8 mouse cellular contexts compared by ENCODE assay signal in genomic region chr9:98979431-98980416, GRCm38 (mm10). TPM values are rescaled to one million over a fixed set of nuclear protein-coding genes. Genes with fewer than 3 reads are reported as not detected.
DNase-seq lines count a peak whose midpoint lies in the region; ATAC-seq and TF ChIP-seq lines count a peak whose summit lies in the region.

No protein-coding gene starts in this region.

- TF ChIP-seq CTCF in heart, adult 2 months (IDR thresholded peaks at IDR 0.05): peak; percentile 100; the same call in 1 of the 2 replicates
- peak; percentile 95 for TF ChIP-seq CTCF in kidney, adult 2 months (conservative IDR thresholded peaks at IDR 0.05; ENCODE audit: insufficient read depth, insufficient read length, low read depth, low read length)

- 4% methylated on average over 29 of the region's 29 CpGs for WGBS in embryonic facial prominence, embryonic 13.5 days
- WGBS in heart, adult 2 months: 5% methylated on average over 29 of the region's 29 CpGs
- WGBS in kidney, adult 2 months: 4% methylated on average over 29 of the region's 29 CpGs
- WGBS in limb, embryonic 11.5 days: 5% methylated on average over 29 of the region's 29 CpGs
- WGBS in midbrain, embryonic 14.5 days: 6% methylated on average over 29 of the region's 29 CpGs

- TF ChIP-seq EP300 in heart, adult 2 months (IDR thresholded peaks at IDR 0.05; ENCODE audit: insufficient read depth, low read depth, low read length): no peak

- peak overlapping the region; percentile 60 for H3K4me2 ChIP-seq in embryonic facial prominence, embryonic 13.5 days
- H3K4me2 ChIP-seq in limb, embryonic 11.5 days (ENCODE audit: low read depth, severe bottlenecking): peak overlapping the region; percentile 31
- H3K4me2 ChIP-seq in midbrain, embryonic 14.5 days (ENCODE audit: low read length): peak overlapping the region; percentile 53

- H3K27ac ChIP-seq in embryonic facial prominence, embryonic 13.5 days: no peak overlapping the region
- no peak overlapping the region for H3K27ac ChIP-seq in heart, adult 2 months
- no peak overlapping the region for H3K27ac ChIP-seq in kidney, adult 2 months (ENCODE audit: insufficient read depth, low read depth, low read length)
- no peak overlapping the region for H3K27ac ChIP-seq in limb, embryonic 11.5 days (replicated peaks; ENCODE audit: low read depth, low read length)
- no peak overlapping the region for H3K27ac ChIP-seq in midbrain, embryonic 14.5 days (replicated peaks; ENCODE audit: low read depth, low read length)

- H3K36me3 ChIP-seq in embryonic facial prominence, embryonic 13.5 days: no peaks in the 10 kb centered on the region
- H3K36me3 ChIP-seq in heart, adult 2 months (ENCODE audit: control insufficient read depth, insufficient read depth, low read length): no peaks in the 10 kb centered on the region
- H3K36me3 ChIP-seq in kidney, adult 2 months (ENCODE audit: control insufficient read depth, insufficient read depth, low read length): no peaks in the 10 kb centered on the region
- no peaks in the 10 kb centered on the region for H3K36me3 ChIP-seq in limb, embryonic 11.5 days (ENCODE audit: control insufficient read depth, insufficient read depth, low read length)
- no peaks in the 10 kb centered on the region for H3K36me3 ChIP-seq in midbrain, embryonic 14.5 days (ENCODE audit: control insufficient read depth, insufficient read depth, low read length)

- H3K79me2 ChIP-seq in heart, adult 2 months (replicated peaks; ENCODE audit: control insufficient read depth, insufficient read depth, low read length): no peaks in the 10 kb centered on the region

- peak; percentile 88 for DNase-seq in 3T3-L1 (ENCODE audit: low read depth, low spot score)
- peak; percentile 91 to 94 for DNase-seq in adrenal gland, postnatal 36 days
- peak; percentile 86 to 93 for DNase-seq in heart, adult 2 months
- peak; percentile 87 for DNase-seq in kidney, adult 2 months
- peak; percentile 94 for DNase-seq in limb, embryonic 11.5 days (ENCODE audit: low spot score)
- peak; percentile 93 for DNase-seq in midbrain, embryonic 14.5 days
- peak; percentile 81 for DNase-seq in spleen, adult 12 weeks (ENCODE audit: low spot score)

- TF ChIP-seq POLR2A in heart, adult 2 months (IDR thresholded peaks at IDR 0.05; ENCODE audit: insufficient read depth, low read depth, low read length): no peak
- no peak for TF ChIP-seq POLR2A in kidney, adult 2 months (IDR thresholded peaks at IDR 0.05; ENCODE audit: low read depth, low read length)

- H3K9ac ChIP-seq in embryonic facial prominence, embryonic 13.5 days: peak overlapping the region; percentile 49
- no peak overlapping the region for H3K9ac ChIP-seq in heart, adult 2 months (ENCODE audit: low read depth, low read length)
- no peak overlapping the region for H3K9ac ChIP-seq in limb, embryonic 11.5 days (ENCODE audit: low read length)
- H3K9ac ChIP-seq in midbrain, embryonic 14.5 days (replicated peaks; ENCODE audit: low read length): no peak overlapping the region

- H3K27me3 ChIP-seq in embryonic facial prominence, embryonic 13.5 days: peaks cover 66% of the 10 kb centered on the region
- peaks cover 7% of the 10 kb centered on the region; the same call in 1 of the 2 replicates for H3K27me3 ChIP-seq in heart, adult 2 months (ENCODE audit: control insufficient read depth, insufficient read depth, low read length)
- no peaks in the 10 kb centered on the region for H3K27me3 ChIP-seq in kidney, adult 2 months (replicated peaks; ENCODE audit: control insufficient read depth, insufficient read depth, low read length)
- H3K27me3 ChIP-seq in limb, embryonic 11.5 days (ENCODE audit: control insufficient read depth, insufficient read depth, low read length): 0 out of 2 replicates have a peak, but pooled peaks cover 3% of the 10 kb centered on the region
- peaks cover 26% of the 10 kb centered on the region for H3K27me3 ChIP-seq in midbrain, embryonic 14.5 days (ENCODE audit: control insufficient read depth, insufficient read depth, low read length)

- intact Hi-C loops in heart, adult 2 months (cut with DNase I): loop anchor here (5.0 kb wide), 3 partner anchors 263 to 398 kb away; partner anchors contain the start of gene Cep70

- H3K4me3 ChIP-seq in embryonic facial prominence, embryonic 13.5 days: peak overlapping the region; percentile 38
- H3K4me3 ChIP-seq in heart, adult 2 months: no peak overlapping the region
- no peak overlapping the region for H3K4me3 ChIP-seq in kidney, adult 2 months (ENCODE audit: insufficient read depth, low read depth, low read length)
- H3K4me3 ChIP-seq in limb, embryonic 11.5 days (ENCODE audit: low read depth, low read length): peak overlapping the region; percentile 16
- peak overlapping the region; percentile 25 for H3K4me3 ChIP-seq in midbrain, embryonic 14.5 days (replicated peaks; ENCODE audit: low read depth, low read length)

- H3K4me1 ChIP-seq in embryonic facial prominence, embryonic 13.5 days: 0 out of 2 replicates have a peak, but pooled peaks cover 3% of the 10 kb centered on the region
- no peaks in the 10 kb centered on the region for H3K4me1 ChIP-seq in heart, adult 2 months (ENCODE audit: control insufficient read depth, insufficient read depth, low read length)
- H3K4me1 ChIP-seq in kidney, adult 2 months (ENCODE audit: control insufficient read depth, insufficient read depth, low read length): no peaks in the 10 kb centered on the region
- no peaks in the 10 kb centered on the region for H3K4me1 ChIP-seq in limb, embryonic 11.5 days (ENCODE audit: control insufficient read depth, insufficient read depth, low read length)
- H3K4me1 ChIP-seq in midbrain, embryonic 14.5 days (ENCODE audit: control insufficient read depth, insufficient read depth, low read length): no peaks in the 10 kb centered on the region

- ATAC-seq in embryonic facial prominence, embryonic 13.5 days (ENCODE audit: insufficient number of reproducible peaks, insufficient read depth, low FRiP score, low TSS enrichment, low read depth): 0 out of 2 replicates have a peak, but pooled peaks have one; percentile 56
- peak; percentile 67; the same call in 1 of the 2 replicates for ATAC-seq in limb, embryonic 11.5 days (ENCODE audit: insufficient number of reproducible peaks, low FRiP score, low TSS enrichment, low read depth)
- ATAC-seq in midbrain, embryonic 14.5 days (ENCODE audit: low FRiP score, low TSS enrichment): peak; percentile 17; the same call in 1 of the 2 replicates

- H3K9me3 ChIP-seq in embryonic facial prominence, embryonic 13.5 days: no peaks in the 10 kb centered on the region
- H3K9me3 ChIP-seq in limb, embryonic 11.5 days (ENCODE audit: control insufficient read depth, low read length): no peaks in the 10 kb centered on the region
- H3K9me3 ChIP-seq in midbrain, embryonic 14.5 days (ENCODE audit: control insufficient read depth, low read length): no peaks in the 10 kb centered on the region

RNA-seq across cellular contexts. Expression of gene Faim, which starts 6.4 kb away (rescaled TPM):
- total RNA-seq in adrenal gland, postnatal 36 days (2021): 10 to 100 TPM; 18.3 to 24.9 TPM
- 48.8 and 59.1 TPM in 2 replicates for polyA plus RNA-seq in embryonic facial prominence, embryonic 13.5 days (2015; fragmentation: Nextera tagmentation; extraction: Ambion mirVana)
- 1 to 10 TPM; 4.1 to 5.4 TPM for total RNA-seq in heart, adult 2 months (2021)
- polyA plus RNA-seq in heart, adult 2 months (2012; rRNA removed): 2.1 and 3.7 TPM in 2 replicates
- 3.5 and 4.5 TPM in 2 replicates for polyA plus RNA-seq in kidney, adult 2 months (2012; rRNA removed)
- 58.5 TPM in 2 replicates for polyA plus RNA-seq in limb, embryonic 11.5 days (2014; fragmentation: Nextera tagmentation; extraction: Ambion mirVana)
- polyA plus RNA-seq in midbrain, embryonic 14.5 days (2014; fragmentation: Nextera tagmentation; extraction: Ambion mirVana): 112 and 126 TPM in 2 replicates

RNA-seq across cellular contexts. Expression of gene Foxl2, which starts 24.6 kb away (rescaled TPM):
- not detected for total RNA-seq in adrenal gland, postnatal 36 days (2021)
- polyA plus RNA-seq in embryonic facial prominence, embryonic 13.5 days (2015; fragmentation: Nextera tagmentation; extraction: Ambion mirVana): 1.2 and 1.7 TPM in 2 replicates
- total RNA-seq in heart, adult 2 months (2021): not detected
- not detected in 2 replicates for polyA plus RNA-seq in heart, adult 2 months (2012; rRNA removed)
- not detected in 2 replicates for polyA plus RNA-seq in kidney, adult 2 months (2012; rRNA removed)
- not detected in 2 replicates for polyA plus RNA-seq in limb, embryonic 11.5 days (2014; fragmentation: Nextera tagmentation; extraction: Ambion mirVana)
- 0.45 and 0.95 TPM in 2 replicates for polyA plus RNA-seq in midbrain, embryonic 14.5 days (2014; fragmentation: Nextera tagmentation; extraction: Ambion mirVana)

RNA-seq across cellular contexts. Expression of gene Gm1123, which starts 55.8 kb away (rescaled TPM):
- not detected for total RNA-seq in adrenal gland, postnatal 36 days (2021)
- polyA plus RNA-seq in embryonic facial prominence, embryonic 13.5 days (2015; fragmentation: Nextera tagmentation; extraction: Ambion mirVana): 0.45 TPM in 1 of 2 replicates, not detected in the other
- not detected for total RNA-seq in heart, adult 2 months (2021)
- 0.12 TPM in 1 of 2 replicates, not detected in the other for polyA plus RNA-seq in heart, adult 2 months (2012; rRNA removed)
- 0.25 and 0.37 TPM in 2 replicates for polyA plus RNA-seq in kidney, adult 2 months (2012; rRNA removed)
- not detected in 2 replicates for polyA plus RNA-seq in limb, embryonic 11.5 days (2014; fragmentation: Nextera tagmentation; extraction: Ambion mirVana)
- not detected in 2 replicates for polyA plus RNA-seq in midbrain, embryonic 14.5 days (2014; fragmentation: Nextera tagmentation; extraction: Ambion mirVana)

Comparison
In these comparisons a context has a peak if more than half of its experiments do, and no peak if none do; other contexts are left out.
1. ATAC-seq: peak in every context shown above with its lines; median percentile 67 in limb, embryonic 11.5 days; 56 in embryonic facial prominence, embryonic 13.5 days; 17 in midbrain, embryonic 14.5 days.
2. H3K4me3 ChIP-seq: peak in embryonic facial prominence, embryonic 13.5 days (single experiment), limb, embryonic 11.5 days (single experiment) and midbrain, embryonic 14.5 days (single experiment); none in heart, adult 2 months (single experiment) and kidney, adult 2 months (single experiment).
3. Peak in every context shown above with its lines, with median percentiles within 50 percentile points of each other: DNase-seq and H3K4me2 ChIP-seq.